Mouse (Mus musculus): ENCODE results near the gene Best2. TPM values are rescaled to one million over a fixed set of nuclear protein-coding genes. Genes with fewer than 3 reads are reported as not detected.

Gene Best2
- not detected in 2 replicates for total RNA-seq (2014; fragmentation: Nextera tagmentation)
- not detected in 2 replicates for total RNA-seq (2017)

GRCm38 (mm10) chr8:85014431-85014830 lies at the start of gene Best2:
Gene Best2, minus strand, starts transcription at chr8:85014531.
- ATAC-seq (replicated peaks; ENCODE audit: poor library complexity, severe bottlenecking) = no peak

- ATAC-seq (replicated peaks; ENCODE audit: poor library complexity, severe bottlenecking) = no peak
Measured at GRCm38 (mm10) chr8:85062603-85063002, 48.3 kb upstream of the Best2 start.

DNA sequence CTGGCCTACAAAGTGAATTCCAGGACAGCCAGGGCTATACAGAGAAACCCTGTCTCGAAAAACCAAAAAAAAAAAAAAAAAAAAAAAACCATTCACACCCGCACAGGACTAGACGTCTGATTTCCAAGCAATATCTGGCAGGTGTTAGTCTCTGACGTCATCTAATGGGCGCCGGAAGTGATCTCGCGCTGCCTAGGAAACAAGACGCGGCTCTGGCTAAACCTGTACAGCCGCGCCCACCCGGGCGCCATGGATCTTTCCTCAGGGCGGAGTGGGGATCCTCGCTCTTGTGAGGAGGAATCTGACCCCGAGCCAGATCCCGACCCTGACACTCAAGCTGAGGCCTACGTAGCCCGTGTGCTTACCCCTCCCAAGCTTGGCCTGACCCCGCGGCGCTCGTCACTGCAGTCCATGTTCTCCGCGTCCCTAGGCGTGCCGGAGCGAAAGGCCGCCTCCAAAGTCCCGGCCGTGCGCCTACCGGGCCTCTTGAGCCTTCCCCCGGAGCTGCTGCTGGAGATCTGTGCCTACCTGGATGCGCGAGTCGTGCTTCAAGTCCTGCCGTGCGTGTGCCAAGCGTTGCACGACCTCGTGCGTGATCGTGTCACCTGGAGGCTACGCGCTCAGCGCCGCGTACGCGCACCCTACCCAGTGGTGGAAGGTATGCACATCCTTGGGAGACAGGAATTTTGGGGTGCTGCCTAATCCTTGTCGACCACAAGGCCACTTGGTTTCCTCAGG lies 45.7 kb upstream of the Best2 start, which contains the start of gene Fbxw9:
Gene Fbxw9 (plus strand): TSS at position 177 of the 738 bp plus-strand sequence.
- ATAC-seq (replicated peaks; ENCODE audit: poor library complexity, severe bottlenecking) = peak; percentile 92

GRCm38 (mm10) chr8:85057367-85057766 lies 43.0 kb upstream of the Best2 start:
- ATAC-seq (replicated peaks; ENCODE audit: poor library complexity, severe bottlenecking) = no peak

GRCm38 (mm10) chr8:85043619-85044018 lies 29.3 kb upstream of the Best2 start:
- ATAC-seq (replicated peaks; ENCODE audit: poor library complexity, severe bottlenecking) = no peak

- ATAC-seq (replicated peaks; ENCODE audit: poor library complexity, severe bottlenecking) = peak; percentile 39
Measured at GRCm38 (mm10) chr8:85037681-85038531, 23.6 kb upstream of the Best2 start.

GRCm38 (mm10) chr8:85037366-85037680 lies 23.0 kb upstream of the Best2 start:
- peak; percentile 24 for ATAC-seq (replicated peaks; ENCODE audit: poor library complexity, severe bottlenecking)

DNA sequence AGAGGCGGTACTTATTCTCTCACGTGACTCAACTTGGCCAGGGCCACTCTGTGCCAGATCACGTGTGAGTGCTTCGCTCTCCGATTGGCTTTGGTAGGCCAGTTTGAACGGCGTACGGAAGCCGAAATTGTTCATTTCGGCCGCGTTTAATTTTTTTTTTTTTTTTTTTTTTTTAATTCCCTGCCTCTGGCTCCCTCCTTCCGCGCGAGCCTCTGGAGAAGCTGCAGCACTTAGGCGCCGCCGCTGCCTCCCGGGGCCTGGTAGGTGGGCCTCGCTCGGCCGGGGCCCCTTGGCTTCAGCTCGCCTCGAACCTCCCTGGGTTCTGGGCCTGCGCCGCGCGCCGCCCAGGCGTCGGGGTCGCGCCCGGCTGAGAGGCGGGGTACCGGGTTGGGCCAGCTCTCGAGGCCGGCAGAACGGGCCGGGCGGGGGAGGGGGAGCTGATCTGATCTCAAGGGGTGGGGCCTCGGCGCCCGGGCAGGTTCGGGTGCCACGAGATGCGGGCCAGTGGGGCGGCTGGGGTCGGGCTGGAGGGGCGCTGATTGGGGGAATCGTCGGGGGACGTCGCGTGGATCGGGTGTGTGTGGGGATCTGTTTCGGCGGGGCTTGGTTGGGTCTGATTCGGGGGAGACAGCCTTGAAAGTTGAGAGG lies 22.5 kb upstream of the Best2 start, which contains the start of gene Tnpo2:
Gene Tnpo2 (plus strand): TSS at position 198 of the 648 bp plus-strand sequence.
- peak; percentile 68 for ATAC-seq (replicated peaks; ENCODE audit: poor library complexity, severe bottlenecking)

DNA sequence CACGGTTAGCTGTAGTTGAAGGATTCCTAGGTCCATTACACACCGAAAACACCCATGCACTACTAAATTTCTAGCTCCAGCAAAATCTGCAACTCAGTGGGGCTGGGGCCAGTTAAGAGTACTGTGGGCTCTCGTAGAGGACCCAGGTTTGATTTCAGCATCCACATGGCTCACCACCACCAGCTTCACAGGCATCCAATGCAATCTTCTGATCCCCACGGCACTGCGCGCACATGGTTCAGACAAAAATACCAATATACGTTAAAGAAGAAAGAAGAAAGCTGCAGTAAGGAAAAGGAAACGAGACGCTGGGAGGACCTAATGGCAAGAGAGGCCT lies 22.0 kb upstream of the Best2 start:
- ATAC-seq (replicated peaks; ENCODE audit: poor library complexity, severe bottlenecking) = no peak

- ATAC-seq (replicated peaks; ENCODE audit: poor library complexity, severe bottlenecking) = no peak
Measured at GRCm38 (mm10) chr8:85035728-85036310, 21.5 kb upstream of the Best2 start.

GRCm38 (mm10) chr8:85035165-85035727 lies 20.9 kb upstream of the Best2 start:
- no peak for ATAC-seq (replicated peaks; ENCODE audit: poor library complexity, severe bottlenecking)

DNA sequence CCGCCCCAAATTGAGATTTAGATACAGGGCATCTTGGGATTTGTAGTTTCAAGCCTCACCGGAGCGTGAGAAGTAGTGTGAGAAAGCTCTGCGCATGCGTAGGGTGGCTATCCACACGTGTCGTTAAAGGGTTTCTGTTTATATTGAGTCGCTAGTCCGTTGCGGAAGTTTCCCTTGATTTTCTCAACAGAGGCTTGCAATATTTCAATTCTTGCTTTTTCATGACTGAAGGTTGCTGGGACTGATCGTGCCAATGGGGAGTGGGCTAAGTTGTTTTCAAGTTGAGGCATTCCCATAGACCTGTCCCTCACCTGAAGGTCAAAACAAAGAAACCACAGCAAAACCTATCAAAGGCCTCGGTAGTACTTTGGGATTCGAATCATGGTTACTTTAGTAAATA lies 20.4 kb upstream of the Best2 start:
- ATAC-seq (replicated peaks; ENCODE audit: poor library complexity, severe bottlenecking) = peak; percentile 26

DNA sequence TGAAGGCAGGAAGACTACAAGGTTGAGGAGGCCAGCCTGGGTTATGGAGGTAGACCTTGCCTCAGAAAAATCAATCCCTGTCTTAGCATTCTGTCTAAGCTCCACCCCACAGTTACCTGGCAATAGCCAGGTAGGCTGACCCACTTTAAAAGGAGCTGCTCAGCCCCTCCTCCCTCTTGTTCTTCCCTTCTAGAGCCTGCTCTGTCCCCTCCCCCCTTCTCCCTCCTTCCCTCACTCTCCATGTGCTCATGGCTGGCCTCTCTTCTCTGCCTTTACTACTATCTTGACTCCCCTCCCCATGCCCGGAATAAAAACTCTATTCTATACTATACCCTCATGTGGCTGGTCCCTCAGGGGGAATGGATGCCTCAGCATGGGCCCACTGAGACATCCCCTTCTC lies 19.5 kb upstream of the Best2 start:
- ATAC-seq (replicated peaks; ENCODE audit: poor library complexity, severe bottlenecking) = no peak

DNA sequence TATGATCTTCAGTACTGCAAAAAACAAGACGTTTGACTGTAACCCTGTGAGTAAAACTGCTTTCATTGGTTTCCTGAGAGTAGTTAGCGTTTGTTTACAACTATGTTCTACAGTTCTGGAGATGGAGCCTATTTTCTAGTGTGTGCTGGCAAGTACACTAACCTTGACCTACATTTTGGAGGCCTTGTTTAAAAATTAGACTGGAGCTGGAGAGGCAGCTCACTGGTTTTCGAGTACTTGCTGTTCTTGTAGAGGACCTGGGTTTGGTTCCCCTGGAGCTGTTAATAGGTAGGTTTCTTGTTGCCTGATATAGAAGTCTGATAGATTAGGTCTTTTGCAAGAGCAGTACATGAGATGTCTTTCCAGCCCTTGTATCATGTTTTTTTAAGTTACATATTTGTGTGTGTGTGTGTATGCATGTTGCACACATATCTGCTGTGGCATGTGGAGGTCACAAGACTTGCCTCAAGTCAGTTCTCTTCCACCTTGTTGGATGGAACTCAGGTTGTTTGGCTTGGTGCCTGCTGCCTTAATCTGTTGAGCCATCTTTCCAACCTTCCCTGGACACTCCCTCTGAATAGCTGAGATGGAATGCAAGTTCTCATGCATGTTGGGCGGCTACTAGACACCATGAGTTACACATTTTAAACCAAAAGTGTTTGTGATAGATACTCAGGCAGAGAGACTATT lies 18.4 kb upstream of the Best2 start:
- ATAC-seq (replicated peaks; ENCODE audit: poor library complexity, severe bottlenecking) = no peak

DNA sequence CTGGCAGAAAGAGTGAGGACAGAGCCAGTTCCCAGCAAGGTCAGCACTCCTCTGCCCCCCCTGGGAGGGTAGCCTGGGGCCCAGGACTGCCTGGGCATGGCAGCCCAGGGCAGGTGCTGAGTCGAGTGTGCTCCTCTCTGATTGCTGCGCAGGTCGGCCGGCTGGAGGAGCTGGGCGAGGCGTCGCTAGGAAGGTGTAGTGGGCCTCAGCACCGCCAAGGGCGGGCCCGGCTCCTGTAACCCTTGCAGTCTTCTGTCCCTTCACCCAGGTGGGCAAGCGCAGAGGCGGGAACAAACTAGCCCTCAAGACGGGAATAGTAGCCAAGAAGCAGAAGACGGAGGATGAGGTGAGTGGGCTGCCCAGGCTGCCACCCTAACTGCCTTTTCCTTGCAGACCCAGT lies 14.9 kb upstream of the Best2 start:
- ATAC-seq (replicated peaks; ENCODE audit: poor library complexity, severe bottlenecking) = no peak

GRCm38 (mm10) chr8:85027922-85028321 lies 13.6 kb upstream of the Best2 start:
- ATAC-seq (replicated peaks; ENCODE audit: poor library complexity, severe bottlenecking) = no peak

- ATAC-seq (replicated peaks; ENCODE audit: poor library complexity, severe bottlenecking) = no peak
Measured at GRCm38 (mm10) chr8:85027516-85027855, 13.2 kb upstream of the Best2 start.

- peak; percentile 77 for ATAC-seq (replicated peaks; ENCODE audit: poor library complexity, severe bottlenecking)
Measured at GRCm38 (mm10) chr8:85026670-85027515, 12.6 kb upstream of the Best2 start, which contains the start of gene Trir. Gene Trir, plus strand, starts transcription at chr8:85026823.

All from granulocyte monocyte progenitor cell, adult 5-6 weeks (primary cell).